Mouse (Mus musculus): ENCODE data around the gene Plekhb1. TPM values are rescaled to one million over a fixed set of nuclear protein-coding genes. Genes with fewer than 3 reads are reported as not detected.

Plekhb1 gene
- polyA plus RNA-seq, 1 experiment from 2014 or later, result 20.4 TPM

DNA sequence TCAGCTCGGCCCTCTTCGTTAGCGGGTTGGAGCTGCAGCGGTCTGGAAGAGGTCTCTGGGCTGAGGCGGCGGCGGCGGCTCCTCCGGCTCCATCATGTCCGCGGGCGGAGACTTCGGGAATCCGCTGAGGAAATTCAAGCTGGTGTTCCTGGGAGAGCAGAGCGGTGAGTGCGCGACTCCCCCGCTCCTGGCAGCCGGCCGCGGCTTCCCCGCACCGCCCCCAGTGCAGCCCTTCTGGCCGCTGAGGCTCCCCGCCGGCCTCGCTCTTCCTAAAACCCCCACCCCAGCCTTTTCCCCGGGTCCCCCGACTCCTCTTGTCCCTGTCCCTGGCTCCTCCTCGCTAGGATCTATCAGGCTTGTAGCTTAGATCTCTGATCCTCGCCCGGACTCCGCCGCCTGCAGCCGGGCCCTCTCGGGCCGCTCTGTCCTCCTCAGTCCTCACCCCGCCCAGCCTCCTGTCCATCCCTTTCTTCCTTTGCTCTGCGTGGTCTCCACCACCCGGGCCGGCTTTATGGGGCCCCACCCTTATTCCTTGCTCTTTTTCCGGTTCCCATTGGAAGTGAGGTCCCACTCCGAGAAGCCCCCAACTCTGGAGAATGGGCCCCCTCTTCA is 54.0 kb downstream of the Plekhb1 start, which contains the start of gene Mrpl48:
Mrpl48 (minus strand) TSS at position 172 of the 612 bp plus-strand sequence.
- Histone ChIP-seq H3K4me1 (peaks cover 15% of the 10 kb centered on the region; the same call in 1 of the 2 replicates), H3K4me3 (peak within 1 kb of the TSS; percentile 100), H3K9ac (peak within 1 kb of the TSS; percentile 100), H3K27me3 (no peaks in the 10 kb centered on the region), H3K9me3 (no peaks in the 10 kb centered on the region), H3K4me2 (peak within 1 kb of the TSS; percentile 63), H3K27ac (peak within 1 kb of the TSS; percentile 99), H3K36me3 (no peaks in the 10 kb centered on the region)
- ATAC-seq (ENCODE audit: borderline replicate concordance, extremely low read depth, low FRiP score, low TSS enrichment), result peak; percentile 33
- WGBS, result 1% methylated on average over 43 of the region's 43 CpGs

- no peaks in the 10 kb centered on the region for H3K27me3 ChIP-seq
- H3K4me2 ChIP-seq, result peak within 1 kb of the TSS; percentile 63
- peak within 1 kb of the TSS; percentile 100 for H3K4me3 ChIP-seq
- WGBS, result under 1% methylated on average over 105 of the region's 105 CpGs
- no peaks in the 10 kb centered on the region for H3K9me3 ChIP-seq
- peaks cover 15% of the 10 kb centered on the region; the same call in 1 of the 2 replicates for H3K4me1 ChIP-seq
- H3K36me3 ChIP-seq, result no peaks in the 10 kb centered on the region
- peak within 1 kb of the TSS; percentile 100 for H3K9ac ChIP-seq
- ATAC-seq (ENCODE audit: borderline replicate concordance, extremely low read depth, low FRiP score, low TSS enrichment), result peak; percentile 98
- H3K27ac ChIP-seq, result peak within 1 kb of the TSS; percentile 99
Observed at GRCm38 (mm10) chr7:100607214-100608129, 54.7 kb downstream of the Plekhb1 start, which contains the start of gene Rab6a. Gene Rab6a (plus strand): TSS chr7:100607410.

DNA sequence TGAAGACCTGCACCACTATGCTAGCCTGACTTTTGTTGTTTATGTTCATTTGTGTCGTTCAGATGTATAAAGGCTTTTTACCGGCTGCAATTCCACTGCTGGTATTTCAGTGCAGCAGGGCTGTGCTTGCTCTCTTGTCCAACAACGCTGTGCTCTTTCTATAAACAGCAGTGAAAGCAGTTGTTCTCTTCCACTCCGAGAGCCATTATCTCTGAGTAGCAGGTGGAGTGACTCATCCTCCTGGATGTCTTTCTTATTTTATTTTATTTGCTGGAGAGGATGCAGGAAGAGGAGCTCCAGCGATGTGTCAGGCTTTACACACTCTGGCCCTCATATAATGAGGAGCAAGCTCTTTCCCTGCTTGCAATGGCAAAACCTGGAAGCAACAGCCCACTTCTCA is 62.0 kb downstream of the Plekhb1 start:
- Histone ChIP-seq H3K9me3 (no peaks in the 10 kb centered on the region), H3K36me3 (no peaks in the 10 kb centered on the region), H3K27me3 (no peaks in the 10 kb centered on the region), H3K27ac (no peak overlapping the region), H3K9ac (no peak overlapping the region), H3K4me3 (no peak overlapping the region), H3K4me1 (no peaks in the 10 kb centered on the region), H3K4me2 (no peak overlapping the region)
- ATAC-seq (ENCODE audit: borderline replicate concordance, extremely low read depth, low FRiP score, low TSS enrichment), result no peak
- whole genome bisulfite sequencing, result 57% methylated on average over 5 of the region's 5 CpGs

DNA sequence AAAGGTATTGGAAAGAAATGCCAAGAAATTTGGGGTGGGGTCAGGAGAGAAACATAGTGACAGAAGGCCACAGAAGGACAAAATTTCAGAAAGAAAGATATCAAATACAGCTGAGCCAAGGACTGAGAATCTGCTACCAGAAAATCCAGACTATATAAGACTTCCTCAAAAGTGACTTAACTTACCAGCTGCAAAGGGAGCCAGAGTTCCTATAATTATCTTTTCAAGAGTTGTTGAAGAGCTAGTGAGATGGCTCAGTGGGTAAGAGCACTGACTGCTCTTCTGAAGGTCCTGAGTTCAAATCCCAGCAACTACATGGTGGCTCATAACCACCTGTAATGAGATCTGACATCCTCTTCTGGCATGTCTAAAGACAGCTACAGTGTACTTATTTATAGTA is 68.9 kb downstream of the Plekhb1 start:
- Histone ChIP-seq H3K36me3 (no peaks in the 10 kb centered on the region), H3K9ac (no peak overlapping the region), H3K9me3 (no peaks in the 10 kb centered on the region), H3K27me3 (no peaks in the 10 kb centered on the region), H3K4me3 (no peak overlapping the region), H3K4me2 (no peak overlapping the region), H3K4me1 (no peaks in the 10 kb centered on the region), H3K27ac (no peak overlapping the region)
- ATAC-seq (ENCODE audit: borderline replicate concordance, extremely low read depth, low FRiP score, low TSS enrichment), result no peak

Other genes with a start within 250 kb of the Plekhb1 start
- gene Ucp3, start 189.4 kb downstream of the Plekhb1 start, polyA plus RNA-seq (2015; fragmentation: Nextera tagmentation; extraction: Ambion mirVana), result 0.06 TPM in 1 of 2 replicates, not detected in the other
- gene Ucp2, start 169.1 kb downstream of the Plekhb1 start, polyA plus RNA-seq (2015; fragmentation: Nextera tagmentation; extraction: Ambion mirVana), result 246 and 279 TPM in 2 replicates
- 4.1 and 4.2 TPM in 2 replicates for gene Dnajb13, start 147.5 kb downstream of the Plekhb1 start, polyA plus RNA-seq (2015; fragmentation: Nextera tagmentation; extraction: Ambion mirVana)
- gene Coa4, start 125.3 kb downstream of the Plekhb1 start, polyA plus RNA-seq (2015; fragmentation: Nextera tagmentation; extraction: Ambion mirVana), result 20.0 and 23.1 TPM in 2 replicates
- gene Rab6a, start 55.0 kb downstream of the Plekhb1 start, polyA plus RNA-seq (2015; fragmentation: Nextera tagmentation; extraction: Ambion mirVana), result 85.2 and 90.7 TPM in 2 replicates
- 77.0 and 82.1 TPM in 2 replicates for gene Mrpl48, start 54.1 kb downstream of the Plekhb1 start, polyA plus RNA-seq (2015; fragmentation: Nextera tagmentation; extraction: Ambion mirVana)
- gene Fam168a, start 44.2 kb upstream of the Plekhb1 start, polyA plus RNA-seq (2015; fragmentation: Nextera tagmentation; extraction: Ambion mirVana), result 36.9 and 37.7 TPM in 2 replicates
- gene Relt, start 201.0 kb upstream of the Plekhb1 start, polyA plus RNA-seq (2015; fragmentation: Nextera tagmentation; extraction: Ambion mirVana), result 3.6 and 4.6 TPM in 2 replicates